Mouse (Mus musculus) NIH3T3 (cell line): Measurements from ENCODE around the gene Gm14325.
"Not testable (repeated sequence)": the region's sequence is repeated elsewhere in the genome, so short reads cannot be mapped to it uniquely, and the experiment has no call there.

Source experiments
- DNase-seq: peaks from one replicate; pipeline ENCODE4 v3.0.0-alpha.2; 2012; ENCODE audit warnings: low read depth

Gene Gm14325

DNA sequence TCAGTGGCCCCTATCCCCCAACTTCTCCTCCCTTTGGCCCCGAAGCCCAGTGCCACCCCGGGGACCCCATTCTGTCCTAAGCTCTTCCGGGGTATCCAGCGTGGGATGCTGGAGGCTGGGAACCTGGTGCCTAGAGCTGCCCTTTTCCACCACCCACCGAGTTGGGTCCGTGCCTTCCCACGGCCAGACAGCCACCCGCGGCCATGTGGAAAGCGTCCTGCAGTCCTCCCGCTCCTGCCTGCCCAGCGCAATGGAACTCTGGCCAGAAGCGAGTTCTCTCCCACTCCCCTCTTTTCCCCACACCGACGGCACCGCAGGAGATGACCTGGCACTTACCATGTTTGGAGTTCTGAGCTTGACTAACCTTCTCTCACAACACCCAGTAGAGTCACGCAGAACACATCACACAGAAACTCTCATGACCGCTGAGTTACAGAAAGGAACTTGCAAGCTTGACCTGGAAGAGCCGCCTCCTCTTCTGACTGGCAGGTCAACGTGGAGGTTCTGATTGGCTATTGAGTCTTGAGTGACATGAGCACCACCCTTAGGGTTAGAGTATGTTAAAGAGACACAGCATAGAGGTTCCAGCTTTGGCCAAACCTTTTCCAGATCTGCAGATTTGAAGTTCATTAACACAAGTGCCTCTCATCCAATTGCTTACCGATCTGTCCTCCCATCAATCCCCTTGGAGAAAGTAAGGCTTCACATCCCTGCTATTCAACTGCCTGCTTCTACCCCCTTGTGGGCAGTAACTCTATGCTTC, at the start of gene Gm14325:
Gene Gm14325, minus strand, starts transcription at position 436 of the 763 bp plus-strand sequence.
- peak; percentile 80 for DNase-seq

DNA sequence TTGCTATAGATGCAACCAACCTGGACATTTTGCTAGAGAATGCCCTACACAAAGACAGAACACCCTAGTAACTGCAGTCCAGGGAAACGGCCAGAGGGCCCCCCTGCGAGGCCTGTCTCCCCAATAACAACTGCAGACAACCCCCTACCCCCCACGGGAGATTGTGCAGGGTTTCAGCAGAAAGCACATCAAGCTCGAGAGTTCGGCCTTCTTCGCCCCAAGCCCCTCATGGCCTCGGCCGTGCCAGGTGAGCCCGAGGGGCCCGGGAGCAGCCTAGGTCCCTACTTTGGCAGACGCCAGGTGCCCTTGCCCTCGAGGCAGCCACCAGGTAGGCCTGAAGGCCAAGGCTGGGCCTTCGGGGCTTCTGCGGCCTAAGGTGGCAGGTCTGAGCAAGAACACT, 47.6 kb upstream of the Gm14325 start:
- not testable (repeated sequence) for DNase-seq

DNA sequence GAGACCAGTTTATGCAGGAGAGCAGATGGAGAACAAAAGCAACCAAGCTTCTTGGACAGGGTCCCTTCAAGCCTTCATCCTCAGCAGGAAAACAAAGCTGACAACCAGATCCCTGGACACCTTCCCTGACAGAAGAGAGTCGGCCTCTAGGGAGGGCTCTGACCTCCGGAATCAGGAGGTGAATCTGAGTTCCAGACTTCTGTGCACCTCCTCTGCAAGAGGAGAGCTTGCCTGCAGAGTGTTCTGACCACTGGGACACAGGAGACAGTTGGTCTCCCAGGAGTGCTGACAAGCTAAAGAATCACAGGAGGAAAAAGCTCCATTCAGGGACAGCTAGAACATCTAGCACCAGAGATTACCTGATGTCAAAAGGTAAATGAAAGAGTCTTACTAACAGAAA, 22.1 kb upstream of the Gm14325 start:
- not testable (repeated sequence) for DNase-seq

DNA sequence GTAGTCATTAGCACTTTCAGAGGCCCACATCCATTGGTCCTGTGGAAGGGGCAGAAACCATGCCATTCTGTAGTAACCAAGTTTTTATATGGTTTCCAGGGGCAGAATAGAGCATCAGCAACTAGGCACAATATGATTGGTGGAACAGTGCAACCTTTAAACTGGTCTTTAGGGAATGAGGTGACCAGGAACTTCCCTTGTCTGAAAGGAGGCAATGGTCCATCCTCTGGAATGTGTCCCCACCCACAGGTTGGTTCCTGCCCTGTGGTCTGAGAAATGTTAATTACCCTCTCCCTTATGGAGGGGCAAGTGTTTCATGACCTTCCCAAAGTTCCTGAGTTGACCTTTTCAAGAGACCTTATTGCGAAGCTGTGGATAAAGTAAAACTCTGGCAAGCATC, 3.5 kb upstream of the Gm14325 start:
- not testable (repeated sequence) for DNase-seq

DNA sequence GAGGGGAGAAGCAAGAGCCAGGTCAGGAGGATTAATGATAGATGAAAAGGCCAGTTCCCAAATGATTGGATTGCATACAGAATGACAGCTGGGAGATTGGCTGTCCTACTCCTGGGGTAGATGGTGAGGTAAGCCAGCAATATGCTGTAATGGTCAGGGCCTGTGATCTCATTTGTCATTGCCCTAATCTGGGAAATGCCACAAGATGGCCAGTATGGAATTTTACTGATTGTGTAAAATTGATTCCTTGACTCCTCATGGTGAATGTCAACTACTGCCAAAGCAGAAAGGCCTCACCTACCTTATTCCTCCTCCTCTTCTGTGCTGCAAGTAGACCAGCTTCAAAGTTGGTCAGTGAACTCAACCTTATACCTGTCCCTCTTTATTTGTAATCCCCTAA, 3.4 kb downstream of the Gm14325 start:
- not testable (repeated sequence) for DNase-seq

DNA sequence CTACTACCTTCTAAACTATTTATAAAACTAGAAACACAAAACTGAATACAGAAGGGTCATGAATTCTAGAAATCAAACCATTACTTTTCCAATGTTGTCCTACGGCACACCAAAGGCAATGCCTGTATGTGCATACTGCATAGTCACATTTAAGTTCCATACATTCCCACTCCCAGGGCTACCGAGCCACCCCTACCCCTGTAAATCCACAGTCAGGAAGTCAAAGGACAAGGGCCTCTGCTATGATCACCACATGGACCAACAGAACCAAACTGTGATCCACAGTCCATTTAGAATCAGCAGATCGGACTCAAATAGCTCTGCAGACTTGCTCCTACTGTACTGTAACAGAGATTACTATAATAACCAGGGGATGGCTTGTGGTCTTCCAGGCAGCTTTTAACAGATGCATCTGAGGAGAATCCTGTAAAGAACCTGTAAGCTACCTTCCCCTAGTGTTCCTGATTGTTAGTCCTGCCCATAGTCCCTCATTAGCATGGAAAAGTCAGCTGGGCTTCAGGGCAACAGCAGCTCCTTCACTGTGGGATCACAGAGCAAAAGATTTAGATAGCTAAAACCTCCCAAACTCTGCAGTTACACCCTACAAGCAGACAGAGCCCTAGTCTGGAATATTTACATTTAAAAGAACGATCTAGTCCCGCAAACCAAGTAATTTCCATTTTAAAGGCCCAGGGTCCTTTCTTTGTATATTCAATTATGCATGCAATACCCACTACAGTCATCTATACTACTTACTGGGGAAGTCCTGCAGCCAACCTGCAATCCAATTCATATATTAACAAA, 4.2 kb downstream of the Gm14325 start:
- DNase-seq = not testable (repeated sequence)

DNA sequence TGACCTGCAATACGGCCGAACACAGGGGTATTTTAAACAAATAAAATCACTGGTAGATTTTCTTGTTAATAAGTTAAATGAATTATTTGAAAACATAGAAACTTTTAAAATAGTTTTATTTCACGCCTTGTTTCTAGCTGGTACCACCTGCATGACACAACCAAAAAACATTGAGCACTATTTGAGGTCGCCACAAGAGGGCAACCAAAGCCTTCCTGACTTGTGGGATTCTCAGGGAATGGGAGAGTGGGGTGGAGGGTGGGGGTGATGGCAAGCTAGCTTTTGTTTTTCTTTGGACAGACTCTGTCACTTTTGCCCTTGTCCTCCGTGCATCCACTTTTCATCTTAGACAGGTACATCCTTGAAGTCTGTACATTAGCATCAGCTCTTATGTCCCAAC, 18.2 kb downstream of the Gm14325 start:
- not testable (repeated sequence) for DNase-seq

DNA sequence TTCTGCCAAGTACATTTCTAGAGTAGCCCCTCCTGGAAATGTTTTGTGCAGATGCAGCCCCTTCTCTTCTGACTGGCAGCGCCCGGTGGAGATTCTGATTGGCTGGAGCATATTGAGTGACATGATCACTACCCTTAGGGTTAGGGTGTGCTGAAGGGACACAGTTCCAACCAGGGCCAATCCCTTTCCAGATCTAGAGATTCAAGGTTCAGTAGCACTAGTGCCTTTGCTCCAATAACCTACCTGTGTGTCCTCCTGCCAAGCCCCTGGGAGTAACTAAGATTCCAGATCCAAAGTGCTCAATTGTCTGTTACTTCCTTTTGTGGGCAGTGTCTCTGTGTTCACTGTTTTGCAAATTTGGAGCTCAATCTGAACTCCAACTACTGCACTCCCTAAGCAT, 34.0 kb downstream of the Gm14325 start:
- not testable (repeated sequence) for DNase-seq

DNA sequence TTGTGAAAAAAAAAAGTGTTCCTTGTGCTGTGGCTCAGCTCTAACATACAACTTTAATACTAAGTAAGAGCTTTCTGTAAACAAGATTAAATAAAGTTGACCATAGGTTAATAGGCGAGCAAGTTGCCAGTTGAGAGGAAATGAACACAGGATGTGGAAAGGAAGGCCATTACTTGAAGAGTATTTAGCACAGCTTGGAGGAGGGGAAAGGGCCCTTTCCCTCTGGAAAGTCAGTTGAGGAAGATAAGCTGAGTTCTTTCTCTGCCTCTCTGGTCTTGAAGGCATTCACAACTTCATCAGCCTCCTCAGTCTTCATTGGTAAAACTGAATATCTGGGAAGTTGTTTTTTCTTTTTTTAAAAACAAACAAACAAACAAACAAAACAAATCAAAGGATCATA, 52.8 kb downstream of the Gm14325 start:
- DNase-seq = not testable (repeated sequence)
